Mouse (Mus musculus) cerebellum, adult 2 months (tissue): ENCODE measurements at regions not wholly inside any gene's neighbourhood (a gene's known extent, or its start where the extent isn't known, plus 50 kb on each side); places are given as distances from the start of the nearest gene placed in this dataset.

Source experiments
- CTCF ChIP-seq: fragments of 200-500 bp; IDR thresholded peaks from 2 replicates; pipeline ENCODE4 v1.5.1; 2011; ENCODE audit warnings: low read depth, mild to moderate bottlenecking, control low read depth, low read length, moderate library complexity, borderline replicate concordance; ENCODE audit not compliant: insufficient read depth
- POLR2A ChIP-seq: fragments of 200-500 bp; IDR thresholded peaks from 2 replicates; pipeline ENCODE4 v1.6.1; 2011; ENCODE audit warnings: low read length, control low read depth, borderline replicate concordance; ENCODE audit not compliant: insufficient read depth

DNA sequence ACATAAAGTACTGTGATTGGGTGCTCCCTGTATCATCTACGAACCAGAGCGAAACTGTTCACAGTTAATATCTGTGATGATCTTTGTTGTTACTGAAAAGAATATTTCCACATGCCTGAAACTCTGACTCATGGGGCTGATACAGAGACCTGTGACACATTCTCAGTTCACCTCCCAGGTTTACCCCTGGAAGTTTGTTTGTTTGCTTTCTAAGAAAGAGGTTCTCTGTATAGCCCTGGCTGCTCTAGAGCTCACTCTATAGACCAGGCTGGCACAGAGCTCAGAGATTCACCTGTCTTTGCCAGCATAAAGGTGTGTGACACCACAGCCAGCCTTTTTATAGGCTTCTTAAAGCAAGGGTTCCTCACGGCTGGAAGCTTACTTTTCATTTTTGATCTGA is 182.6 kb upstream of the Pgrmc2 start:
- TF ChIP-seq CTCF (no peak), POLR2A (no peak)
